Mouse (Mus musculus) embryonic stem cell, embryonic (primary cell): ENCODE measurements around the gene Alg5.

Source experiments
- CTCF ChIA-PET, 4 experiments: fragments of 300-600 bp in 2 of 4; fragments of 350-600 bp in 2 of 4; sonication (Branson Sonifier 250); formaldehyde crosslinking; loops; one replicate each; lab custom pipeline; 2022; ENCODE audit warnings: inconsistent platforms in 2 of 4; lab: Charles Lee
- POLR2A ChIA-PET, 4 experiments: fragments of 300-600 bp in 2 of 4; fragments of 350-600 bp in 2 of 4; sonication (Branson Sonifier 250); formaldehyde crosslinking; loops; one replicate each; lab custom pipeline; 2022; ENCODE audit warnings: antibody characterized with exemption in 4 of 4, inconsistent platforms in 1 of 4; lab: Charles Lee

Alg5 gene

GRCm38 (mm10) chr3:54728100-54728499, 7.2 kb upstream of the Alg5 start:
- ChIA-PET CTCF (no interaction called here), POLR2A (interaction anchor here in 3 of 4 experiments (0.7 to 2.7 kb wide), 8 partner anchors 11 to 58 kb away, joined by 3 to 8 read pairs (median 5); partner anchors contain the start of gene Supt20 (in 1 of the 3))

GRCm38 (mm10) chr3:54731626-54732150, 3.7 kb upstream of the Alg5 start:
- ChIA-PET CTCF (interaction anchor here in 2 of 4 experiments (1.2 to 1.6 kb wide), 2 partner anchors 14 kb away, joined by 4 to 5 read pairs; no protein-coding TSS in a partner anchor), POLR2A (interaction anchor here in 3 of 4 experiments (0.6 to 5.7 kb wide), 11 partner anchors 9 to 39 kb away, joined by 3 to 39 read pairs (median 6); partner anchors contain the start of genes Gm21958 (in 1 of the 3) and Supt20 (in 1 of the 3))

- POLR2A ChIA-PET = interaction anchor here in 3 of 4 experiments (0.6 to 5.7 kb wide), 10 partner anchors 8 to 40 kb away, joined by 3 to 39 read pairs (median 5); partner anchors contain the start of genes Gm21958 (in 1 of the 3) and Supt20 (in 1 of the 3)
- CTCF ChIA-PET = no interaction called here
Observed at GRCm38 (mm10) chr3:54732371-54732770, 3.0 kb upstream of the Alg5 start.

- POLR2A ChIA-PET = interaction anchor here (0.6 to 3.7 kb wide), 23 partner anchors 9 to 74 kb away, joined by 3 to 23 read pairs (median 4); partner anchors contain the start of gene Supt20 (in 3 of the 4)
- CTCF ChIA-PET = interaction anchor here (0.7 to 2.3 kb wide), 13 partner anchors 11 to 85 kb away, joined by 3 to 43 read pairs (median 4); partner anchors contain the start of genes Supt20 (in 2 of the 4) and Smad9 (in 1 of the 4)
Observed at GRCm38 (mm10) chr3:54734411-54735246, 710 bp upstream of the Alg5 start.

- POLR2A ChIA-PET = interaction anchor here in 3 of 4 experiments (0.7 to 3.7 kb wide), 11 partner anchors 9 to 44 kb away, joined by 3 to 23 read pairs (median 9); partner anchors contain the start of gene Supt20 (in 2 of the 3)
- CTCF ChIA-PET = interaction anchor here in 3 of 4 experiments (0.6 to 2.3 kb wide), 10 partner anchors 10 to 72 kb away, joined by 3 to 43 read pairs (median 6); partner anchors contain the start of gene Supt20 (in 1 of the 3)
Observed at GRCm38 (mm10) chr3:54736101-54736927, 975 bp downstream of the Alg5 start.

- POLR2A ChIA-PET = interaction anchor here in 1 of 4 experiments (0.8 kb wide), 1 partner anchor 8 kb away, joined by 3 read pairs; no protein-coding TSS in a partner anchor
Observed at GRCm38 (mm10) chr3:54737317-54737716, 2.0 kb downstream of the Alg5 start.

GRCm38 (mm10) chr3:54741965-54742364, 6.6 kb downstream of the Alg5 start:
- CTCF ChIA-PET = no interaction called here
- POLR2A ChIA-PET = interaction anchor here in 2 of 4 experiments (1.0 to 1.3 kb wide), 2 partner anchors 11 to 12 kb away, joined by 4 read pairs; no protein-coding TSS in a partner anchor

More at GRCm38 (mm10) chr3:54737317-54737716, 2.0 kb downstream of the Alg5 start:
- CTCF ChIA-PET = interaction anchor here in 1 of 4 experiments (0.6 kb wide), 1 partner anchor 8 kb away, joined by 3 read pairs; no protein-coding TSS in a partner anchor

- ChIA-PET CTCF (interaction anchor here (0.5 to 4.3 kb wide), 40 partner anchors 8 to 469 kb away, joined by 3 to 43 read pairs (median 4); partner anchors contain the start of genes Alg5 (in 4 of the 4), Exosc8 (in 4 of the 4), Smad9 (in 2 of the 4) and Supt20 (in 1 of the 4)), POLR2A (interaction anchor here in 3 of 4 experiments (0.7 to 2.5 kb wide), 22 partner anchors 8 to 380 kb away, joined by 3 to 23 read pairs (median 3); partner anchors contain the start of genes Alg5 (in 3 of the 3), Exosc8 (in 3 of the 3), Smad9 (in 1 of the 3) and Supt20 (in 1 of the 3))
Observed at GRCm38 (mm10) chr3:54745799-54746198, 10.5 kb downstream of the Alg5 start.

- POLR2A ChIA-PET = interaction anchor here in 2 of 4 experiments (0.9 to 1.0 kb wide), 2 partner anchors 61 to 487 kb away, joined by 3 to 4 read pairs; partner anchors contain the start of gene Supt20 (in 1 of the 2)
- CTCF ChIA-PET = interaction anchor here in 1 of 4 experiments (0.7 kb wide), 2 partner anchors 130 to 798 kb away, joined by 3 to 5 read pairs; no protein-coding TSS in a partner anchor
Observed at GRCm38 (mm10) chr3:54753411-54753810, 18.1 kb downstream of the Alg5 start.

- ChIA-PET CTCF (interaction anchor here in 3 of 4 experiments (0.8 to 4.0 kb wide), 5 partner anchors 9 to 20 kb away, joined by 3 to 14 read pairs (median 6); partner anchors contain the start of genes Alg5 (in 1 of the 3) and Exosc8 (in 1 of the 3)), POLR2A (interaction anchor here in 2 of 4 experiments (0.6 to 1.8 kb wide), 7 partner anchors 9 to 1870 kb away, joined by 3 to 6 read pairs (median 3); no protein-coding TSS in a partner anchor)
Observed at GRCm38 (mm10) chr3:54755145-54756041, 20.1 kb downstream of the Alg5 start, which contains the start of gene Smad9. TSS of gene Smad9 (plus strand) at chr3:54755582.

GRCm38 (mm10) chr3:54756058-54756457, 20.7 kb downstream of the Alg5 start:
- POLR2A ChIA-PET = interaction anchor here in 2 of 4 experiments (0.6 to 1.8 kb wide), 6 partner anchors 8 to 1871 kb away, joined by 3 to 6 read pairs (median 3); no protein-coding TSS in a partner anchor
- CTCF ChIA-PET = interaction anchor here in 3 of 4 experiments (0.8 to 4.0 kb wide), 4 partner anchors 8 to 11 kb away, joined by 3 to 14 read pairs (median 6); no protein-coding TSS in a partner anchor

- CTCF ChIA-PET = interaction anchor here in 1 of 4 experiments (4.0 kb wide), 1 partner anchor 12 kb away, joined by 14 read pairs; no protein-coding TSS in a partner anchor
Observed at GRCm38 (mm10) chr3:54757446-54757845, 22.1 kb downstream of the Alg5 start.

GRCm38 (mm10) chr3:54759211-54759610, 23.9 kb downstream of the Alg5 start:
- ChIA-PET POLR2A (interaction anchor here in 2 of 4 experiments (0.6 to 1.1 kb wide), 2 partner anchors 13 to 23 kb away, joined by 3 read pairs; no protein-coding TSS in a partner anchor), CTCF (interaction anchor here in 2 of 4 experiments (0.9 to 1.4 kb wide), 2 partner anchors 13 to 23 kb away, joined by 3 read pairs; no protein-coding TSS in a partner anchor)

More at GRCm38 (mm10) chr3:54757446-54757845, 22.1 kb downstream of the Alg5 start:
- POLR2A ChIA-PET = no interaction called here

- CTCF ChIA-PET = interaction anchor here in 1 of 4 experiments (0.6 kb wide), 1 partner anchor 15 kb away, joined by 4 read pairs; no protein-coding TSS in a partner anchor
- POLR2A ChIA-PET = no interaction called here
Observed at GRCm38 (mm10) chr3:54760321-54761115, 25.2 kb downstream of the Alg5 start.

GRCm38 (mm10) chr3:54761258-54761657, 25.9 kb downstream of the Alg5 start:
- POLR2A ChIA-PET = no interaction called here
- CTCF ChIA-PET = no interaction called here
